Mouse (Mus musculus): ENCODE measurements around the gene Ptgs1. TPM values are rescaled to one million over a fixed set of nuclear protein-coding genes. Genes with fewer than 3 reads are reported as not detected.

Ptgs1 gene
- total RNA-seq, 2 experiments from 2014 or later: 17.9 to 18.0 TPM

DNA sequence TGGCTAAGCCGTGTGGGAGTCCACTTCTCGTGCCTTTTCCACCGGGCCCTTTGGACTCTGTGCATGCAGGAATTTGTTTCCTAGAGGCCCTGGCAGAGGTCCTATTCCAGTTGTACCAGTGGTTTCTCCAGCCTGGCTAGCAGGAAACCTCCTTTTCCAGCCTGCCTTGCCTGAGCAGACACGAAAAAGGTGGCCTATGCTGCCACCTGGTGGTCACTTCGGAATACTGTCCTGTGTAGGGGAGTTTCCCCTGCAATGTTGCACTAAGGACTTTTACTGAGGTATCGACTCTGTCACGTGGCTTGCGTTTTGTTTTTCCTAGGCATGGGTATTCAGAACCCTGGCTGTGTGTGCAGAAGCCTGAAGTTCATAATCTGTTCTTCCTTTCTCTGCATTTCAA, 16.2 kb upstream of the Ptgs1 start:
- peak; percentile 74 to 91 for DNase-seq (ENCODE audit: low spot score in 2 of 2)

DNA sequence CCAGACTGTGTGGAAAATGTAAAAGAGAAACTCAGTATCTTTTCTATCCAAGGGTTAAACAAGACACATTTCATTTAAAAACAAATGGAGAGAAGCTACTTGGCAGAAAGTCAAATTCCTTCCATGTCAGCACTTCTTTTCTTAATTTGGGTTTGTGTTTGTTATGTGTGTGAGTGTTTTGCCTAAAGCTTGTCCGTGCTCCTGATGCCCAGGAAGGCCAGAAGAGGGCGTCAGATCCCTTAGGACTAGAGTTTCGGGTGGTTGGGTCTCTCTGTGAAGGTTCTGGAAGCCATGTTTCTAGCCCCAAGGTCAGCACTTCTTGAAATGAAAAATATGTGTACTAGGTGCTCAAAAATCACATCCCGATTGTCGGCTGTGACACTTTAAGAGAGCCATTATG, 15.8 kb upstream of the Ptgs1 start:
- DNase-seq (ENCODE audit: low spot score in 2 of 2): no peak

DNA sequence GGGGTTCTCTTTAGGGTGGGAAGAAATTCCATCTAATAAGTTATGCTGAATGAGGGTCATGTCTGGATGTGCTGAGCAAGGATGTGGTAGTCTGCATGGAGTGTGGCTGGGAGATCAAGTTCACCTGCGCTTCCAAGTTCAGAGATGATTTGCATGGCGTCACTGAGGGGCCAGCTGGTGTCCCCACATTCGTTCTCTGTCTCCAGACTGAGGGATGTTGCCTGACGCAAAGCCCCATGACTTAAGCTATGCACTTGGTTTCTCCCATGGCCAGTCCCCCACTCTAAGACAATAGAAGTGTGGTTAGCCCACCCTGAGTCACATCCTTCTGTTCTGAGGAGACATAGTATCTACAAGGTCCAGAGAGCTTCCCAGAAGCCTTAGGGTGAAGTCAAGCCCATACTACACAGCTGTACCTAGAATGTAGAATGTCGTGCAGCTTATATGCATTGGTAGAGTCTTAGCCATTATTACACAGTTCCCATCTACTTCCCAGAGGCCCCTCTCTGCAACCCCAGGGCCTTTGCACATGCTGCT, 15.0 kb upstream of the Ptgs1 start:
- no peak for DNase-seq (ENCODE audit: low spot score in 2 of 2)

DNA sequence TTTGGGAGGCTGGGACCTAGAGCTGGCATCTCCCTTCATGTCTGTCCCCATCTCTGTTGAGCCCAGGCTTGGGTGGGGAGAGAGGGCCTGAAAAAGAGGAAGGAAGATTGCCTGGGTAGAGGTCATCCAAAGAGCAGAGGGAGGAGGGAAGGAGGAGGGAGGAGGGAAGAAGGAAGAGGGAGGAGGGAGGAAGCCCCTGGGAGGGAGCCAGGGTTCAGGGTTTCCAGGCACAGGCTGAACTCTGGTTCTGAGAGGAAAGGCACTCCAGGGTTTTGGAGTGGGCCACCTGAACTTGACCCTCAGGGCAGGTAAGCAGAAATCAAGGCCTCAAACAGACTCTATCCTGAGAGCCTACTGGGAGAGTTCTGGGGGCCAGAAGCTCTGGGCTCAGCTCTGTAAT, 13.7 kb upstream of the Ptgs1 start:
- no peak for DNase-seq (ENCODE audit: low spot score in 2 of 2)

DNA sequence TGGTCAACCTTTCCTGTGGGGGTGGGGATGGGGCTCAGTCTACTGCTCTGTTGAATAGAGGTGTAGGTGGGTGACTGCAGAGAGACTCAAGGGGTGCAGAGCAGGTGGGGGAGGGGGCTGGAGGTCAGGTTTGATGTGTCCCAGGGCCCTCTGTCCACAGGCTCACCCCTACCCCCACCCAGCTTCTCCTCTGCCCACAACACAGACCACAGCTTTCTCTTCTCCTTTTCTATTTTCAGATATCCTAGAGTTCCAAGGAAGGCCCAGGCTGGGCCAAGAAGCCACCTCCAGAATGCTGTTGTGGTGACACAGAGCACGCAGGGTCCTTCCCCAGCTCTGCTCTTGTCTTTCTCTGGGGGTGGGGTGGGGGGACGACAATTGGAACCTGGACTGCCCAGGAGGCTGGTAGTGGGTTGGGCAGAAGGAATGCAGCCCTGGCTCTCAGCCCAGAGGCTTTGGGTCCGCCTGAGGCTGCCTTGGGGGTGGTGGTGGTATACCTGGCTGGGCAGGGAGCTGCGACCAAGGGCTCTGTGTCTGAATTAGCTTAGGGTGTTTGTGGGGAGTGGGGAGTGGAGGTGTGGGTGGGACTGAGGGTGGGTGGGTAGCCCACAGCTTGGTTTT, 13.2 kb upstream of the Ptgs1 start:
- no peak for DNase-seq (ENCODE audit: low spot score in 2 of 2)

DNA sequence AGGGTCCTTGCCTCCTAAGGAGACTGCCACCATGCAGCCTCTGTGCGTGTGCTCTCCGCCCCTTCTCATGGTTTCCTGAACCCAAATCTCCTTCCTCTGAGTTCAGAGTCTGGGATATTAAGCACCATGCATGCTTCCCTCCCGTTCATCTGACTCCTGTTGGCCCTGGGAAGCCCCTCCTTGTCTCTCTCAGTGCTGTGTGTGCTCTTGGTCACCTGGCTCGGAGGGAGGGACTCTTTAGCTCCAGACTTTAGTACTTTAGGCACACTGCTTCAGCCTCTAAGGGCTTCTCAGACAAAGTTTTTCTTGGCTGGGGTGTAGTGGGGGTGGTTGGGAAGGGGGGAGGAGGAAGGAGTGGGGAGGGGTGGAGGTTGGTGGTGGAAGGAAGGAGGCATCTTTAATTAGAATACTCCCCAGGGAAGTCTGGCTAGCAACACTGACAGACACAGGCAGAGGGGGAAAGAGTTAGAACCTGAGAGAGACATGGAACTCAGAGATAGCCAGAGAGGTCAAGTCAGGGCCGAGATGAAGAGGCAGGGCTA, 12.5 kb upstream of the Ptgs1 start:
- no peak for DNase-seq (ENCODE audit: low spot score in 2 of 2)

DNA sequence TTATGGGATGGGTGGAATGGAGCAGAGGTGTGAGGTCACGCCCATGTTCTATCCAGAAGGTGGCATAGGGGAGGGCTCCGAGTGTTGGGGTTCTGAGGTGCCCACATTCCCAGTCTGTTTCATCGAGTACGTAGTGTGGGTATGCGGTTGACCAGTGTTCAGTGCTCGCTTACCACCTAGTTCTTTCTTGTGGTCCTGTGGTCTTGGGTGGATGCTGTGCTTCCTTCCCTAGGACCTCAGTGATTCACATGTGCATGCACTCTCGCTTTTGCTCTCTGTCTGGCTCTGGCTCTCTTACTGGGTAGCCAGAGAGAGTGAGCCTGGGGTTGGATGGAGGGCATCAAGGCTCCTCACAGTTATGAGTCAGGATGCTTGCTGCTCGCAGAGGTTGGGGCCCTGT, 10.1 kb upstream of the Ptgs1 start:
- DNase-seq (ENCODE audit: low spot score in 2 of 2): no peak

DNA sequence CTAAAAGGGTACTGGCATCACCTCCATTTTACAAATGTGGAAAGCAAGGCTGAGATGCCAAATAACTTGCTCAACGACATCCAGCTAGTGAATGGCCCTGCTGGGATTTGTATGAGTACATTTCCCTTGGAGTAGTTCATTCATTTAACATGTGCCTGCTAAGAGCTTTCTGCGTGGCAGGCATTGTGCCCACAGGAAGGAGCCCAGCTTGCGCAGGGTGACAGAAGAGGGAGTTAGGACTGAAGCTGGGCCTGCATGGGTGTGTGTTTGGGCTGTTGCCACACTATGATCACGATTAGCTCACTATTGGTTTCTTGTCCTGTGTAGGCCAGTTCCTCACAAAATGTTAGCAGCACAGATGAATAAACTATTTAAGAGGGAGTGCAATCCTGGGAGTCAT, 9.3 kb upstream of the Ptgs1 start:
- peak in 1 of 2 experiments; percentile 35 for DNase-seq (ENCODE audit: low spot score in 2 of 2)

DNA sequence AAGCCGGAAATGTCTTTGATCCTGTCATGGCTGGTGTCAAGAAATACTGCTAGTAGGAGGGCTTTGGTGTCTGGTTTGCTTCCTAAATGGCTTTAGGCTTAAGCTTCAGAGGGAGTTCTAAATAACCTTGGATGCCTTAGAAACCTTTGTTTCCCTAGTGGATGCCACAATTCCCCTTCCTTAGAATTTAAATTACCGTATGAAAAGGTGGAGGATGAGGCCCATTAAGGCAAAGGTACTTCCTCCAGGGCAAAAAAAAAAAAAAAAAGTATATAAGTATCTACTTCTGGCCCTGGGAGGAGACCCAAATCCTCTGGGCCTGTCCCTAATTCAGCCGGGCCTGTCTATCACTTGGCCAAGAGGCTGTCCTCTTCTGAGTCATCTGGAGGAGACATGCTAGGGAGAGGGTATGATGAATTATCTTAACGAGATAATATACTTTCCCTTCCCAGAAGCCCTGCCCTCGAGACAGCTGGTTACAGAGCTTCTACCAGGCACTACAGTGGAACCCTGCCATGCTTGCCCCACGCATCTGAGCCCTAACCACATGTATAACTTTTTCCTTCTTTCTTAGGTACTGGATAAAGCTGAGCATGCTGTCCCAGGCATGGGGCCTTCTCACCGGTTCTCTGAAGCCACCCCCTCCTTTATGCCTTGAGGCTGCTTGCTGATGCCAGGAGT, 7.9 kb upstream of the Ptgs1 start:
- DNase-seq (ENCODE audit: low spot score in 2 of 2): no peak

DNA sequence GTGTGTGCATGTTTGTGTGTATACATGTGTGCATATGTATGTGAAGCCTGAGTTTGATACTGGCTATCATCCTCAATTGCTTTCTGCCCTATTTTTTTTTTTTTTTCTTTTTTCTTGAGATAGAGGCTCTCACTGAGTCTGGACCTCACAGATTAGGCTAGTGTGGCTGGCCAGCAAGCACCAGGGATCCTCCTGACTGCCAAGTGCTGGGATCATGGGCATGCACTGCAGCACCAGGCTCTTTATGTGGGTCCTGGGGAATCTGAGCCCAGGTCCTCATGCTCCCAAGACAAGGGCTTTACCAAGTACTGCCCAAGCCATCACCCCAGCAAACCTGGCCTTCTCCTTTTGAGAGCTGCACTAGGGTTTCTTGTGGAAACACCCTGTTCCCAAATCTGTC, 6.8 kb upstream of the Ptgs1 start:
- no peak for DNase-seq (ENCODE audit: low spot score in 2 of 2)

DNA sequence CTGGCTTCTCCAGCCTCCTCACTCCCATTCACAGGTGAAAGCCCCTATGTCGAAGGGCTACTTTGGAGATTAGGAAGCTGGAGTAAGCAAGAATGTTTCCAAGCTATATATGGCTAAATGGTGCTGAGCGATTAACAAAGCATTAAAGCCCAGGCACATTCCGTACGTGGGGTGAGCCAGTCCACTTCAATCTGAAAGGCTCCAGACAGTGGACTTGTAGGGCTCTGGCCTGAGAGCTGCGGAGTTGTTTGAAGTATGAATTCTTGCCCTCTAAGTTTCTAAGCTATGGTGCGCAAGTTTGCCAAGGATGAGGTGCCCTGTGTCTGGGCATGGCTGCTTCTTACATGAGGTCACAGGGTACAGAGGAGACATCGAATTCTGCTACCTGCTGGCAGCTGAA, 6.1 kb upstream of the Ptgs1 start:
- no peak for DNase-seq (ENCODE audit: low spot score in 2 of 2)

DNA sequence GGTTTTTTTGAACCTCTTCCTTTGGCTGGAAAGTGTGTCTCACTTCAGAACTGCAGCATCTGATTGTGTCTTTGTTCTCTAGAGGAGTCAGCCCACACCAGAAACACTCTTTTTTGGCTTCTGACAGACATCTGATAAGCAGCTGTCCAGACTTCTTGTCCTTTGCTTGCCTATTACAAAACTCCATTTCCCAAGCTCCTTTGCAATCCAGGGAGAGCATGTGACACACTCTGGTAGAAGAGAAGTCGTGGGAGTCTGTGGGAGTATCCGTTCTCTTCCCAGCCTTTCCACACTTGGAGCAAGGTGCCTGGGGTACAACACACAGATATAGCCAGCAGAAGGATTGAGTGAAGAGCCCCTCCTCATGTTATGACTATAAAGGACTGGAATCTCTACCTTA, 5.6 kb upstream of the Ptgs1 start:
- peak in 1 of 2 experiments; percentile 20 for DNase-seq (ENCODE audit: low spot score in 2 of 2)

DNA sequence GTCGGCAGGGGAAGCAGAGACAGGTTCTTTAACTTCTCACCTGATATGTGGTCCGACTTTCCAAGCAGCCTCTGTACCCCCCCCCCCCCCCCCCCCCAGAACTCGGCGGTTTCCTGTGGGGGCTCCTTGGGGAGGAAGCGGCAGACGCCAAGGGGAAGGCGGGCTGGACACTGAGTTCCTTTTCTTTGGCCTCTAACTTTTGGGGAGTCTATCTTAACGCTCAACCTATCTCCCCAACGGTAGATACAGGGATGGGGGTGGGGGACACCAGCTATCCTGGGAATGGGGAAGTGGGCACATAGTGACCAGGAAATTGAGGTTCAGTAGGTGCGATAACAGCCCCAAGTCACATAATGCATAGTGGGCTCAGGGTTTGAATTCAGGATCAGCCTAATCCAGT, 741 bp downstream of the Ptgs1 start:
- no peak for DNase-seq (ENCODE audit: low spot score in 2 of 2)

DNA sequence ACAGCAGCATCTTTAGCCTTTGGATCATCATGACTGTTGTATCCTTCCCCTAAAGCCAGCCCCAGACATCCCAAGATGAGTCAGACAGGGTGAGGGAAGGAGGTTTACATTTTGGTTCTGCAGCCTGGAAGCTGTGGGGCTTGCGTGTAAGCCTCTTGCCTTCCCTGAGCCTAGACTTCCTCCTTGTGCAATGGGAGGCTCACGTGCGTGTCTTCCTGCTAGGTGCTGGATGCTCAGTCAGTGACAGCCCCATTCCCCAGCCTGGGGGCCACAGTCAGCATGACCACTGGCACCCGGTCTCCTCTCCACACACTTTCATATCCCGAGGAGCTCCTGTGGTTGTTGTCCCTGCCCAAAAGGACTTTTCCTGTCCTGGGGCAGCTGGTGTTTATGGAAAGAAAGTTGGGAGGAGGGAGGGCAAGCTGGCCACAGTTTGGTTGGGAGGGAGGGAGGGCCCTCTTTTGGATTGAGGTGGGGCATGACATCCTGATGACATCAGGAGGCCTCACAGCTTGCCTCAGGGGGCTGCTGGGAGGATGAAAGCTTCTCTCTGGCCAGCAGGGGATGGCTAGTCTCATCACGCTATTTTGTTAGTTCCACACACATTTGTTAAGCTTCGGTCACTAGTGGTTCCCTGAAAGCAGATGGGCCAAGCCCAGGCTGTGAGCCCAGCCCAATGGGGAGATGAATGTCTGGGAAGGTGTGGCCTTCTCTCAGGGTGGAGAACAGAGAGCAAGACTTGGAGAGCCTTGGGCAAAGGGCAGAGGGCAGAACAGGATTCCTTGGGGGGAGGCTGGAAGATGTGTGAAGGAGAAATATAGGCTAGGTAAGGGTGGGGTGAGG, 4.5 kb downstream of the Ptgs1 start:
- DNase-seq (ENCODE audit: low spot score in 2 of 2): no peak

DNA sequence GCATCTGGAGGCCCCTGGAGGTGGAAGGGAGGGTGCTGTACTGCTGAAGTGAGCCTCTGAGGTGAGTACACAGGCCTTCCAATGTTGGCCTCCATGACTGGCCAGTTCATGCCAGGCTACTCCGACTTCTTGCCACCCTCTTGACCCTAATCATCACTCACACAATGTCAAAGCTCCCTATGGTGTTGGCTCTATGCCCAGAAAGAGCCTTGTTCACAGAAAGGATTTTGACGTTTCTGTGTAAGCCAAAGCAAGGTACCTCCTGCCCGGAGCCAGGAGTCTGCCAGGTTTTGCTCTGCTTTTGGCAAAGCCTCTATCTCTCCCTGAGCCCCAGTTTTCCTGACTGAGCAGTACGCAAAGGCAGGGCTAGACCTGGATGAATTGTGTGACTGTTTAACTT, 5.7 kb downstream of the Ptgs1 start:
- no peak for DNase-seq (ENCODE audit: low spot score in 2 of 2)

DNA sequence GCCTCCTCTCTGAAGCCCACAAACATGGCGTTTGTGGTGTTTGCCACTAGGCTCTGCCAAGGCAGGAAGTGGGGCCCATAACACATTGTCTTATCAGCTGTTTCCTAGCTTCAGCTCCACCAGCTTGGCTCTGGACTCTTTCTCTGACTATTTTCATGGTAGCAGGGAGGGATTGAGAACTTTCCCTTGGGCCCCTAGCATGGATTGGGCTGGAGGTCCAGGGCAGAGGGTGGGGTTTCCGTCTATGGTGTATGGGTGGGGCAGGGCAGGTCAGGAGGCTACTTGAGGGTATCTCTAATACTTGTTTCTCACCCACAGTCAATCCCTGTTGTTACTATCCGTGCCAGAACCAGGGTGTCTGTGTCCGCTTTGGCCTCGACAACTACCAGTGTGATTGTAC, 6.7 kb downstream of the Ptgs1 start:
- DNase-seq (ENCODE audit: low spot score in 2 of 2): no peak

DNA sequence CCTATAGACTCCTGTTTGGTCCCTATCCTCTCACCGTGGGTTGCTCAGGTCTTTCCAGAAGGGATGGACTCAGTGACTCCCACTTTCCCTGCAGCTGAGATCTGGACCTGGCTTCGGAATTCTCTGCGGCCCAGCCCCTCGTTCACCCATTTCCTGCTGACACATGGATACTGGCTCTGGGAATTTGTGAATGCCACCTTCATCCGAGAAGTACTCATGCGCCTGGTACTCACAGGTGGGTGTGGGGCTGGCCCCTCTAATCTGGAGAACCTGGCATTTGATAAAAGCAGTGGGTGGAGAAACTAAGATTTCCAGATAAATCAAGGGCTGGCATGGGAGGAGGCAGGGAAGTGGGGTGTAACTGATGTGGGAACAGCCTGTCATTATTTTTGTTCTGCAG, 7.3 kb downstream of the Ptgs1 start:
- no peak for DNase-seq (ENCODE audit: low spot score in 2 of 2)

DNA sequence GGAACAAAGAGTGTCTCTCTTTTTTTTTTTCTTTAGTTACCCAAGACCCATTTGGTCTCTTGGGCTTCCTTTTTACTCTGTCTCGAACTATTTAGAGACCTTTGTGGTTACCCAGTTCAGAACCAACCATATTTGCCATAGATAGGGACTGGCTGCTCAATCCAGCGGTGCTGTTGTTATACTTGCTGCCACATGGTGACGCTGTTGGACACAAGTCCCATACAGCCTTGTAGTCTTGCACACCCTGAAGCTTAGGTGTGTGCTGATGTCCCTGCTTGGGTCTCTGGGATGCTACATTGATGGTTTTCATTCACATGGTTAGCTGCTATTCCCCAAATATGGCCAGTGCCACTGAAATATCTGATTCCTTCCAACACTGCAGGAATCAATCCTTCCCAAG, 8.2 kb downstream of the Ptgs1 start:
- no peak for DNase-seq (ENCODE audit: low spot score in 2 of 2)

DNA sequence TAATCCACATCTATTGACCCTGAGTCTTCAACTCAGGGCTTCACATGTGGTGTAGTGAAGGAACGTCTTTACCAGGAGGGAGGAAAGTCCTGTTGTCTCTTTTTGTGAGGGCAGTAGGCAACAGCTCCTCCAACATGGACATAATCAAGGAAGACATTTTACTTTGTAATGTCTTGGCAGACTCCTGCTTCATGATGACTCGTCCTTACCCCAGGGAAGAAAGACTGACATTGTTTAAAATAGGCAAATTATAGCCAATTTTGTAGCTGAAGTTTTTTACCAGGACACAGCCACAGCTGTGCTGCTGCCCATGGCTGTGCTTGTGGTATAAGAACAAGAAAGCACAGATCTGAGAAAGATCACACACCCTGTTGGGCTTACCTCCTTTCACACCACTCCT, 8.7 kb downstream of the Ptgs1 start:
- no peak for DNase-seq (ENCODE audit: low spot score in 2 of 2)

DNA sequence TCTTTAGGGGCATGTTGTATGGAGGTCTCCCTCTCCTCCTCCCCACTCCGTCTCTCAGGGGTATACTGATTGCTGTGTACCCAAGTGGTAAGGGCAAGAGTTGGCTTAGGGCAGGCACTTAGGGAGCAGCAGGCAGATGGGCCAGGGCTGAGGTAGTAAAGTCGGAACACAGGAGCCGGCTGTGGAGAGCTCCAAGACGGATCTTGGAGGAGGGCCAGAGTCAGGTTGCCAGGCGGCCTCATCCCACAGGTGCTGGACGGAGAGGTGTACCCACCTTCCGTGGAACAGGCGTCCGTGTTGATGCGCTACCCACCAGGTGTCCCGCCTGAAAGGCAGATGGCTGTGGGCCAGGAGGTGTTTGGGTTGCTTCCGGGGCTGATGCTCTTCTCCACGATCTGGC, 12.3 kb downstream of the Ptgs1 start:
- no peak for DNase-seq (ENCODE audit: low spot score in 2 of 2)

DNA sequence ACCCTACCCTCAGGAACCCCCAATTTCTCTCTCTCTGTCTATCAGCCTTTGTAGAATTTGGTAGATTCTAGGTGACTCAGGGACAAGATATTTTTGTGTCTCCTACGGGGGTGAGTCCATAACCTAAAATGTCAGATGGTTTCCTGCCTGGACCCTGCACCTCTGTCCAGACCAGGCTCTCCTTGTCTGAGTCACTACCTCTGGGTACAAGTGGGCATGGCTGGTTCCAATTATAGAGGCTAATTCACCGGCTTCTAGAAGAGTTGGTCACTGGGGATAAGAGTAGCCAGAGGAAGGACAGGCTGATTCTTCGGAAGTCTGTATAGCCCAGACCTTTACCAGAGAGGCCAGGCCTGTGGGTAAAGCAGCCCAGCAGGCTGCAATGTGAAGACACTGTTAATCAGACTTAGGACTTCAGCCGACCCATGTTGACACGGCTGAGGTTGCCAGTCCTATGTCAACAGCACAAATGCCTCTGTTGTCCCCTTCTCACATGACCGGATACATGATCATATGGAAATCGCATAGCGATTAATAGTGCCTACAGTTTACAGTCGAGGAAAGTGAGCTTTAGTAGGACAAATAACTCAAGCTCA, 13.2 kb downstream of the Ptgs1 start:
- DNase-seq (ENCODE audit: low spot score in 2 of 2): no peak

DNA sequence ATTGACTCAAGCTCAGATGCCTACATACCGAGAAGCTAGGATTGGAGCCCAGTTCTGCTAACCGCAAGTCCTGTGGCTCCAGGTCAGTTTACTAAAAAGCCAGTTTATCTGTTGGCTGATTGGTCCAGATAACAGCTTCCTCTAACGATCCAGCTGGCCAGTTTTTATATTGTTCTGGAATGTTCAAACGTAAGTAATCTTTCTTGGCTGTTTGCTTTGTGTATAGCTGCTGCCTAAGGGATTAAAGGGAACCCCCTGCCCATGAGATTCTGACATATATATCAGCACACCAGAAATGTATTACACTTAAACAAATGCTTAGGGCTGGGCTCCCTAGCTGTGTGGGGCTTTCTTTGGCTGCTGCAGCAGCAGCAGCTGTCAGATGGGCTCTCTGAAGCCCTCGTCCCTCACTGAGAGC, 13.7 kb downstream of the Ptgs1 start:
- no peak for DNase-seq (ENCODE audit: low spot score in 2 of 2)

All from layer of hippocampus, adult 18-20 months (tissue).